ENCODE assay signal across 13 mouse cellular contexts in the genomic region with DNA sequence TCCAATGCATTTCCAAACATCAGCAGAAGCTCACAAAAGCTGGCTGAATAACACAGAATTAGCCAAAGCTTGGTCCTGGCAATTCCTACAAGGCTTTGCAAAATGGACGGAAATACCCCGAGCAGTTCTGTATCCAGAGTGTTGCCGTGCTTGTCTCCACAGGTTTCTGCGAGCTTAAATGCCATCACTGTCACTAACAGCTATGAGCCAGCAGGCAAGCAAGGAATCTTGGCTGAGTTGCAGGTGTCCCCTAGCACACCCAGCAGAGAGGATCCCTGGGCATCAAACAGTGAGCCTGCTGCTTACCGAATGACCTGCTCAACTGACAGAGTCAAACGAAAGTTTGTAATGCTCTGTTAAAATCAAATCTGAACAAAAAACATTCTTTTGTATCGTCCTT.
DNase-seq lines count a peak whose midpoint lies in the region; ATAC-seq lines count a peak whose summit lies in the region.
"Had no signal": no experiment of that assay in that cellular context is flagged by ENCODE, and none has a peak within 500 bp of the region (broad histone marks: within the 10 kb centered on the region; RNA-seq: fewer than 3 reads in every experiment).

No protein-coding gene starts in this region.

- intact Hi-C loops in left cerebral cortex, postnatal 14 days (cut with DNase I): no loop called here

- peak; percentile 1 for DNase-seq in cerebellum, adult 11-12 months
- no peak for DNase-seq in cerebellum, adult 9-10 months
- DNase-seq in frontal cortex, postnatal 14 days (ENCODE audit: low spot score in 2 of 2): no peak
- DNase-seq in left cerebral cortex, postnatal 14 days (ENCODE audit: low spot score in 2 of 2): peak; percentile 14 to 47
- no peak for DNase-seq in left cerebral cortex, adult 11 months (ENCODE audit: low spot score)
- peak; percentile 36 for DNase-seq in brain, adult 2 months (ENCODE audit: low read depth, low spot score)
- no peak for DNase-seq in urinary bladder, postnatal 10 days (ENCODE audit: low spot score)
- DNase-seq: adrenal gland, postnatal 10 days; gastrocnemius, adult 2 months; heart, adult 11 months; kidney, adult 18-20 months; kidney, postnatal 25 days had no signal

- ATAC-seq in frontal cortex, adult (ENCODE audit: low TSS enrichment): peak; percentile 69

Comparison
In these comparisons a context has a peak if more than half of its experiments do, and no peak if none do; other contexts are left out.
1. DNase-seq: peak in cerebellum, adult 11-12 months (single experiment), left cerebral cortex, postnatal 14 days (2 of 2) and brain, adult 2 months (single experiment); none in cerebellum, adult 9-10 months (single experiment), frontal cortex, postnatal 14 days (0 of 2), left cerebral cortex, adult 11 months (single experiment) and urinary bladder, postnatal 10 days (single experiment).